Mouse (Mus musculus) c-Kit-negative CD71-positive TER-119-positive erythroid progenitor cells, embryonic 14.5 days (primary cell): ENCODE results near the gene Phf6.
"Not testable (repeated sequence)": the region's sequence is repeated elsewhere in the genome, so short reads cannot be mapped to it uniquely, and the experiment has no call there.

Experiments
- DNase-seq: peaks from one replicate; pipeline ENCODE4 v3.0.0-alpha.2; 2013; ENCODE audit warnings: low read depth, low spot score

Gene Phf6

GRCm38 (mm10) chrX:52911587-52912371 is at the start of gene Phf6:
Gene Phf6, plus strand, starts transcription at chrX:52912266.
- DNase-seq, result peak; percentile 73

- DNase-seq, result no peak
Measured at GRCm38 (mm10) chrX:52864126-52864525, 47.9 kb upstream of the Phf6 start.

DNA sequence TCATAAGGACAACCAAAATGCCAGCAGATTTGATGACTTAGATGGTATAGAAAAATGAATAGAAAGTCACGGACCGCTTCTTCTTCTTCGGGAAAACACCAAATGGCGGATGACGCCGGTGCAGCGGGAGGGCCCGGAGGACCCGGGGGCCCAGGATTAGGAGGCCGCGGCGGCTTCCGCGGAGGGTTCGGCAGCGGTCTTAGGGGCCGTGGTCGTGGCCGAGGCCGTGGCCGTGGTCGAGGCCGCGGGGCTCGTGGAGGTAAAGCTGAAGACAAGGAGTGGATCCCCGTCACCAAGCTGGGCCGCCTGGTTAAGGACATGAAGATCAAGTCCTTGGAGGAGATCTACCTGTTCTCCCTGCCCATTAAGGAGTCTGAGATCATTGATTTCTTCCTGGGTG is 13.6 kb upstream of the Phf6 start:
- DNase-seq, result not testable (repeated sequence)

- no peak for DNase-seq
Measured at GRCm38 (mm10) chrX:52912372-52912728, 284 bp downstream of the Phf6 start.

GRCm38 (mm10) chrX:52912826-52913701 is 998 bp downstream of the Phf6 start:
- DNase-seq, result no peak

DNA sequence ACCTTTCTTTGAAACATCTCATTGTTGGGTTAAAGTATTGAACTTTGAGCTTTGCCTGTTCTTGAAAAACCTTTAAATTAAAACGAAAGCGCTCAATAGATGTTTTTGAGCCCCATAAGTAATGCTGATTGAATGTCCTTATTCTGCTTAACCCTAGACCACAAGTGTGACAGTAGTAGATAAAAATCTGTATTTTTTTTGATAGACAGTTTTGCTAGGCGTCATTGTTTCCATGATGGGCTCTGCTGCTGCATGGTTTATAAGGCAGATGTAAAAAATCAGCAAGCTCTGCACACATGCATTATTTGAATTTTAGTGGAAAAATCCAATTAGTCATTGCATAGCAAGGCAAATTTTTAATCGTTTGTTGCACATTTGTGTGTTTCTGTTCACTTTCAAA is 1.8 kb downstream of the Phf6 start:
- no peak for DNase-seq

- no peak for DNase-seq
Measured at GRCm38 (mm10) chrX:52914705-52915104, 2.6 kb downstream of the Phf6 start.

- DNase-seq, result no peak
Measured at GRCm38 (mm10) chrX:52916516-52916915, 4.5 kb downstream of the Phf6 start.

- DNase-seq, result no peak
Measured at GRCm38 (mm10) chrX:52926726-52927125, 14.7 kb downstream of the Phf6 start.

- DNase-seq, result peak; percentile 39
Measured at GRCm38 (mm10) chrX:52928883-52929282, 16.8 kb downstream of the Phf6 start.

- DNase-seq, result no peak
Measured at GRCm38 (mm10) chrX:52929779-52930178, 17.7 kb downstream of the Phf6 start.

DNA sequence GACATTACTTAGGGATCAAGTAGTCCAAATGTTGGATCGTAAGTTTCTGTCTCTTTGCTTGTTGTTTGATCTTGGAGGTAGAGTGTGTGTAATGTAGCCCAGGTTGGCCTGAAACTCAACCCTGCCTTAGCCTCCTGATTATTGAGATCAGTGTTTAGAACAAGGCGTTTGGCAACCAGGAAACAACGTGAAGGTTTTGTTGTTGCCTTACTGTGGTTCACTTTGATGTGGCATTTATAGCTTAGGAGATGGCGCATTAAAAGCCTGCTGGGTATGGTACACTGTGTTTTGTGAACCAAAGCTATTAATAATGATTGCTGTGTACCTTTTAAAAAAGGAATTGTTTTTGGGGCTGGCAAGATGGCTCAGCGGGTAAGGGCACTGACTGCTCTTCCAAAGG is 18.1 kb downstream of the Phf6 start:
- no peak for DNase-seq

GRCm38 (mm10) chrX:52932161-52932560 is 20.1 kb downstream of the Phf6 start:
- DNase-seq, result no peak

DNA sequence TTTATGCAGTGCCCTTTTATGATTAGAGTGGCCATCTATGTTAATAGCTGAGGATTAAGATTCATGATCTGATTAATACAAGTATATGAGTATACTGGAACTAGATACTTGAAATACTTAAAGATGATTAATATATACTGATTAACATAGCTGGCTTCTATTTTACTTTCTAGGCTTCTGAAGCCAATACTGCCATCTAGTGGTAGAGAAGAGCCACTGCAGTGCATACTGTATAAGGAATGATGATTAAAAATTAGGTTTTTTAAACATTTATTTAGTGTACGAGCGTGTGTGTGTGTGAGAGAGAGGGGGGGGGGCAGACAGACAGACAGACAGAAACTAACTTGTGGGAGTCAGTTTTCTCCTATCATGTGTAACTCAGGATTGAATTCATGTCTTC is 22.4 kb downstream of the Phf6 start:
- no peak for DNase-seq

- DNase-seq, result no peak
Measured at GRCm38 (mm10) chrX:52945509-52945908, 33.4 kb downstream of the Phf6 start.

DNA sequence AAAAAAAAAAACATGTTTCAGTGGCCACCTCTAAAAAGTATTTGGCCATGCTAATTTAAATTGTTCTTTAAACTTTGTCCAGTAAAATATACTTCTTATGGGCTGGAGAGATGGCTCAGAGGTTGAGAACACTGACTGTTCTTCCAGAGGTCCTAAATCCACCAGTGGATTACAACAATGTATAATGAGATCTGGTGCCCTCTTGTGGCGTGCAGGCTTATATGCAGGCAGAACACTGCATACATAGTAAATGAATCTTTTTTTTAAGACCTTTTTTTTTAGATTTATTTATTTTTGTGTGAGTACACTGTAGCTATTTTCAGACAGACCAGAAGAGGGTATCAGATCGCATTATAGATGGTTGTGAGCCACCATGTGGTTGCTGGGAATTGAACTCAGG is 37.6 kb downstream of the Phf6 start:
- DNase-seq, result no peak

DNA sequence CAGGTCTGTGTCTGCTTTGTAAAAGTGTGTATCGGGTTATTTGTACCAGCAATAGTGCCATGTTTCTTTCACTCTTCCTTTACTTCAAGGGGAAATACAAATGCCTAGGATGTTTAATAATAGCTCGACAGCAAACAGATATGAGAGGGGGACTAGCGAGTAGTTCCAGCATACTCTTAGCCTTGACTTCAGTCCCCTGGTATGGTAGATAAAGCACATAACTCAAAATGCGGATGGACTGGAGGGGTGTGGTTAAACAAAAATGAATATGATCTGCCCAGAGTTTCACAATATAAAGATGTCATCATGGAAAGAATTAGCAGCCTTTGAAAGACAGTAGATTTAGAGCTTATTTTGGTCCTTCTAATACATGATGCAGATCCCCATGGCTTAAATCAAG is 44.9 kb downstream of the Phf6 start:
- no peak for DNase-seq

DNA sequence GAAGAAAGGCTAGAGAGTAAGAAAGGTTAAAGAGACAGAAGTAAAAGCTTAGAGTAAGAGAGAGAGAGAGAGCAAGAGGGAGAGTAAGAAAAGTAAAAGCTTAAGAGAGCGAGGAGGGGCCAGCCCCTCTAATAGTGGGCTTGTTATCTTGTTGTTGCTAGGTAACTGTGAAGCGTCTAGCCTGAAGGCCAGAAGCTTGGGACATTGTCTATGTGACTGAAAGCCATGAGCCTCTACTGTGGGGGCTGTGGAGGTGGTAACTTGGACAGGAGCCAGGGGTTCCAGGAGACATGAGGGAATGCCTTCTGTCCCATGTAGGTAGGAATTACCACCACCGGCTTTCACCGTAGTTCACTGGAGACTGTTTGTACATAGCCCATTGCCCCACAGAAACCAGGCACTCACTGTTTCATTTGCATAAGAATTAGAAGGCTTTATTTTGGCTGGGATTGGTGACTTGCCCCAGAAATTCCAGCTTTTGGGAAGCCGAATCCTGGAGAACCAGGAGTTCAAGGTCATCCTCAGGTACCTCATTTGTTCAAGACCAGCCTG is 49.6 kb downstream of the Phf6 start:
- no peak for DNase-seq

DNA sequence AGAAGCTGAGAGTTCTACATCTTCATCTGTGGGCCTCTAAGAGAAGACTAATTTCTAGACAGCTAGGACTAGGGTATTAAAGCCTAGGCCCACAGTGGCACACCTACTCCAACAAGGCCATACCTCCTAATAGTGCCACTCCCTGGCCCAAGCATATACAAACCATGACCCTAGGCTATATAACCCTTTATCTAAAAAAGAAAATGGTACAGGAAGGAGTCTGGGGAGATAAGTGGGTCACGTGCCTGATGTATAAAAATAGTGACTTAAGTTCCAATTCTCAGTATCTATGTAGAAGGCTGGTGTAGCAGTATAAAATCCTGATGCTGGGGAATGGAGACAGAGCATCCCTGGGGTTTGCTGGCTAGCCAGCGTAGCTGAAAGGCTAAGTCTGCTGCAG is 53.1 kb downstream of the Phf6 start:
- DNase-seq, result no peak

DNA sequence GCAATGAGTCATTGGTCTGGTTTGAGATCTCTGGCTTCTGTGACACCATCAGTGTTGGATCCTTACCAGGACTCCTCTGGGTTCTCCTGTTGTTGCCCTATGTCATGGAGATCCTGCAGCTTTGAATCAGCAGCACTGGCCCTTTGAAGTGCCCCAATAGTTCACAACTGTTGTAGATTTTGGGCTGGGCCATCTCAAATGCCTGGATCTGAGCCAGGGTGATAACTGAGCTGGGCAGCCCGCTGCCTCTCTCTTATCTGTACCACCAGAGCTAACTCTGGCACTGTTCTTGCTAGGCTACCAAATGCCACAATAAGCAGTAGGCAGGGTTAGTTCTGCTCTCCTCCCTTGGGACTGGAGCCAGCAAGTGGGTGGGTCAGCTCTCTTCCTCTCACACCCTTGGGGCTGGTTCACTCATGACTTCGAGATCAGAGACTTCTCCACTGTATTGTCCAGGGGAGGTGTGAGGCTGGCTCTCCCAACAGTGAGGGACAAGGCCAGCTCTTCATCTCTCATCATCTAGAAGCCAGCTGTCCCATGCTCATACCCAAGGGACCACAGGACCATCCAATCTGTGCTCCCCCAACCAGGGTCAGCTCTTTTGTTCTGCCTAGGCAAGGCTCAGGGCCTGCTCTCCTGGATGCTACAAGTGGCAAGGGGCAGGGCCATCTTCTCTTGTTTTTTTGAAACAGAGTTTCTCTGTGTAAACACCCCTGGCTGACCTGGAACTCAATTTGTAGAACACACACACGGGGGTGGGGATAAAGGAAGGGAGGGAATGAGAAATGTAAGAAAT is 59.3 kb downstream of the Phf6 start:
- peak; percentile 70 for DNase-seq

DNA sequence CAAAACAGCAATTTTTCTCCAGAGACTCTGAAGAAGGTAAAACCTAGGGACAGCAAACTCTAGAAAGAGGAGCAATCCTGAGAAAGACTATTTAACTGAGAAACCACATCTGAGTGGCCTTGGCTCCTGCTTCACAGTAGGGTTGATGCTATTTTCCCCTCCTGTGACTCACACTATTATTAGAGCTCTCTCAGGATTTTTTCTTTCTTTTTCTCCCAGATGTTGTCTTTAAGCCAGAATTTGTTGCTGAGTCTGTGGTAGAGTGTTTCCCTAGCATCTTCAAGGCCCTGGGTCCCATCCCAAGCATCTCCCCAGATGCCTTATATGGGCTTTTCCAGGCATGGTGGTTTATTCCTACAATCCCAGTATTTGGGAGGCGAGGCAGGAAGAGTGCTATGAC is 60.1 kb downstream of the Phf6 start:
- DNase-seq, result no peak

DNA sequence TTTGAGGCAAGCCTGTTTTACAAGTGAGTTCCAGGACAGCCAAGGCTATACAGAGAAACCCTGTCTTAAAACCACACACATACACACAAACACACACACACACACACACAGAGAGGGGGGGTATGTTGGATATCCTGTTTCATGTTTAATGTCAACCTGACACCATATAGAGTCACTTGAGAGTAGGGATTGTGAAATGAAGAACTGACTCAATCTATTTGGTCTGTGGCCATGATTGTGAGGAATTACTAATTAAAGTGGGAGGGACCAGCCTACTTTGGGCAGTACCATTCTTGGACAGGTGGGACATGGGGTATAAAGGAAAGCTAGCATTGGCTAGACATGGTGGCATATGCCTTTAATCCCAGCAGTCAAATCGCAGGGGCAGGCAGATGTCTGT is 60.6 kb downstream of the Phf6 start:
- DNase-seq, result no peak
